Mouse (Mus musculus): ENCODE results near the gene Rgs21.

Gene Rgs21

GRCm38 (mm10) chr1:144567567-144567966, at the start of gene Rgs21:
Rgs21 (minus strand) TSS chr1:144567667.
- in situ Hi-C loops (cut with MboI; ENCODE audit: low sequenced_read_pairs) = no loop called here

GRCm38 (mm10) chr1:144604071-144604470, 36.6 kb upstream of the Rgs21 start:
- in situ Hi-C loops (cut with MboI; ENCODE audit: low sequenced_read_pairs) = no loop called here

GRCm38 (mm10) chr1:144602987-144603386, 35.5 kb upstream of the Rgs21 start:
- in situ Hi-C loops (cut with MboI; ENCODE audit: low sequenced_read_pairs) = no loop called here

- in situ Hi-C loops (cut with MboI; ENCODE audit: low sequenced_read_pairs) = no loop called here
These were observed 11.9 kb upstream of the Rgs21 start for GRCm38 (mm10) chr1:144579321-144579720.

- in situ Hi-C loops (cut with MboI; ENCODE audit: low sequenced_read_pairs) = no loop called here
These were observed 5.5 kb upstream of the Rgs21 start for GRCm38 (mm10) chr1:144572972-144573371.

- in situ Hi-C loops (cut with MboI; ENCODE audit: low sequenced_read_pairs) = no loop called here
These were observed 2.4 kb upstream of the Rgs21 start for GRCm38 (mm10) chr1:144569905-144570304.

- in situ Hi-C loops (cut with MboI; ENCODE audit: low sequenced_read_pairs) = no loop called here
These were observed 22.3 kb downstream of the Rgs21 start for GRCm38 (mm10) chr1:144545142-144545541.

GRCm38 (mm10) chr1:144544497-144544961, 22.9 kb downstream of the Rgs21 start:
- in situ Hi-C loops (cut with MboI; ENCODE audit: low sequenced_read_pairs) = no loop called here

- in situ Hi-C loops (cut with MboI; ENCODE audit: low sequenced_read_pairs) = no loop called here
These were observed 35.7 kb downstream of the Rgs21 start for GRCm38 (mm10) chr1:144531746-144532145.

- in situ Hi-C loops (cut with MboI; ENCODE audit: low sequenced_read_pairs) = no loop called here
These were observed 49.5 kb downstream of the Rgs21 start for GRCm38 (mm10) chr1:144517878-144518426.

GRCm38 (mm10) chr1:144502241-144502640, 65.2 kb downstream of the Rgs21 start:
- in situ Hi-C loops (cut with MboI; ENCODE audit: low sequenced_read_pairs) = no loop called here

GRCm38 (mm10) chr1:144500423-144500822, 67.0 kb downstream of the Rgs21 start:
- in situ Hi-C loops (cut with MboI; ENCODE audit: low sequenced_read_pairs) = no loop called here

- in situ Hi-C loops (cut with MboI; ENCODE audit: low sequenced_read_pairs) = no loop called here
These were observed 67.7 kb downstream of the Rgs21 start for GRCm38 (mm10) chr1:144499719-144500118.

- in situ Hi-C loops (cut with MboI; ENCODE audit: low sequenced_read_pairs) = no loop called here
These were observed 68.7 kb downstream of the Rgs21 start for GRCm38 (mm10) chr1:144498725-144499124.

GRCm38 (mm10) chr1:144498051-144498450, 69.4 kb downstream of the Rgs21 start:
- in situ Hi-C loops (cut with MboI; ENCODE audit: low sequenced_read_pairs) = no loop called here

GRCm38 (mm10) chr1:144493336-144493735, 74.1 kb downstream of the Rgs21 start:
- in situ Hi-C loops (cut with MboI; ENCODE audit: low sequenced_read_pairs) = no loop called here

- in situ Hi-C loops (cut with MboI; ENCODE audit: low sequenced_read_pairs) = no loop called here
These were observed 79.1 kb downstream of the Rgs21 start for GRCm38 (mm10) chr1:144488223-144488835.

Data from CH12F3 (cell line).